Mouse (Mus musculus): ENCODE measurements around the gene Camta2.

DNA sequence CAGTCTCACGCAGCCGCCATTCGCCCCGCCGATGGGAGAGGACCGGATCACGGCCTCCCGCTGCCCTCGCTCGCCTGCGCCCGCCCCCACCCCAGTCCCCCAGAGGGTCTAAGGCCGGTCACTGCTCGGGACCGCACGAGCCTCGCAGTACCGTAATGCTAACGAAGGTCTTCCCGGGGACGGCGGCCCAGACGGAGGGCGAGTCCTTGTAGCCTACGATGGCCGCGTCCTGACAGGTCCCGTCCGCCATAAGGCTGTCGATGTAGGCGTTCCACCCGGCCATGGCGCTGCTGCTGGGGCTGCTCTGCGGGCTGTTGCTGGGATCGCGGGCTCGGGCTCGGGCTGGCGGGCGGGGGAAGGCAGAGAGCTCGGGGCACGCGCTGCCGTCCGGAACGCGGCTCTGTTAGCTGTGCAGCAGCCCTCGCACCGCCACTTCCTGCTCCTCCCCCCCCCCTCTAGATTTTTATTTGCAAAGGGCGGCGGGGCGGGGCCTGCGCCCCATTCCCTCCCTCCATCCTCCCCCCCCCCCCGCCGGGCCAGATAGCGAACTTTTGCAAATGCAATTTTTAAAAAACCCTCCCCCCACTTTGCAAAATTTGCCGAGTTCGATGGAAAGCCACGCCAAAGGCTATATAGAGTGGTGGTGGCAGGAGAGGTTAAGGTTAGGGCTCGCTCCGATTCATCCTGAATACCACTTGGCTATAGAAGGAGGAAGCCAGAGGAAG lies 33.5 kb downstream of the Camta2 start, which contains the start of gene Pfn1:
- TF ChIP-seq CTCF (conservative IDR thresholded peaks at IDR 0.05; ENCODE audit: low read length) (no peak), POU5F1 (IDR thresholded peaks at IDR 0.05; ENCODE audit: borderline replicate concordance, low read length) (no peak), NANOG (IDR thresholded peaks at IDR 0.05; ENCODE audit: borderline replicate concordance, low read length) (no peak)

Data from E14TG2a.4 (cell line).